ENCODE assay signal across 9 mouse cellular contexts in genomic region chr11:69879711-69880110, GRCm38 (mm10). TPM values are rescaled to one million over a fixed set of nuclear protein-coding genes. Genes with fewer than 3 reads are reported as not detected.
DNase-seq lines count a peak whose midpoint lies in the region; ATAC-seq lines count a peak whose summit lies in the region.
"Had no signal": no experiment of that assay in that cellular context is flagged by ENCODE, and none has a peak within 500 bp of the region (broad histone marks: within the 10 kb centered on the region; RNA-seq: fewer than 3 reads in every experiment).

No protein-coding gene starts in this region.

- H3K36me3 ChIP-seq in heart, embryonic 15.5 days, result no peaks in the 10 kb centered on the region
- no peaks in the 10 kb centered on the region for H3K36me3 ChIP-seq in hindbrain, embryonic 12.5 days
- no peaks in the 10 kb centered on the region for H3K36me3 ChIP-seq in midbrain, embryonic 11.5 days (ENCODE audit: control insufficient read depth, insufficient read depth, low read length)

- peak overlapping the region; percentile 64 for H3K4me3 ChIP-seq in heart, embryonic 15.5 days
- peak overlapping the region; percentile 77 for H3K4me3 ChIP-seq in brown adipose tissue, adult 24 weeks (ENCODE audit: insufficient read depth, low read depth, low read length)
- peak overlapping the region; percentile 44 for H3K4me3 ChIP-seq in hindbrain, embryonic 12.5 days
- H3K4me3 ChIP-seq in midbrain, embryonic 11.5 days (ENCODE audit: low read depth, low read length), result peak overlapping the region; percentile 43; the same call in 1 of the 2 replicates

- peak overlapping the region; percentile 80 for H3K4me2 ChIP-seq in heart, embryonic 15.5 days
- H3K4me2 ChIP-seq in hindbrain, embryonic 12.5 days (replicated peaks), result peak overlapping the region; percentile 83
- H3K4me2 ChIP-seq in midbrain, embryonic 11.5 days, result peak overlapping the region; percentile 58

- no peaks in the 10 kb centered on the region; the same call in 1 of the 2 replicates for H3K27me3 ChIP-seq in heart, embryonic 15.5 days
- H3K27me3 ChIP-seq in hindbrain, embryonic 12.5 days, result peaks cover 24% of the 10 kb centered on the region
- H3K27me3 ChIP-seq in midbrain, embryonic 11.5 days (ENCODE audit: control insufficient read depth, insufficient read depth, low read length), result peaks cover 3% of the 10 kb centered on the region; the same call in 1 of the 2 replicates

- peaks cover 52% of the 10 kb centered on the region for H3K4me1 ChIP-seq in heart, embryonic 15.5 days (replicated peaks)
- H3K4me1 ChIP-seq in brown adipose tissue, adult 24 weeks (ENCODE audit: control insufficient read depth, insufficient read depth, insufficient read length, low read length), result peaks cover 10% of the 10 kb centered on the region
- H3K4me1 ChIP-seq in hindbrain, embryonic 12.5 days, result peaks cover 27% of the 10 kb centered on the region
- H3K4me1 ChIP-seq in midbrain, embryonic 11.5 days (ENCODE audit: control insufficient read depth, insufficient read depth, low read length), result peaks cover 19% of the 10 kb centered on the region

- no peaks in the 10 kb centered on the region for H3K9me3 ChIP-seq in heart, embryonic 15.5 days (replicated peaks)
- no peaks in the 10 kb centered on the region for H3K9me3 ChIP-seq in hindbrain, embryonic 12.5 days (replicated peaks)
- no peaks in the 10 kb centered on the region for H3K9me3 ChIP-seq in midbrain, embryonic 11.5 days (ENCODE audit: control insufficient read depth, low read length)

- DNase-seq in heart, adult 9 months (ENCODE audit: low spot score in 2 of 2), result no peak
- DNase-seq in midbrain, embryonic 11.5 days (ENCODE audit: low spot score, missing footprints), result no peak
- DNase-seq in cerebellum, postnatal 25 days, result no peak
- DNase-seq in right cerebral cortex, postnatal 10 days (ENCODE audit: low spot score in 2 of 2), result no peak
- DNase-seq in yolk sac, embryonic 10.5 days (ENCODE audit: low spot score), result no peak
- DNase-seq: right cerebral cortex, postnatal 25 days had no signal

- no peak overlapping the region for H3K27ac ChIP-seq in heart, embryonic 15.5 days
- no peak overlapping the region for H3K27ac ChIP-seq in brown adipose tissue, adult 24 weeks (replicated peaks; ENCODE audit: low read depth, low read length)
- H3K27ac ChIP-seq in hindbrain, embryonic 12.5 days, result no peak overlapping the region
- no peak overlapping the region for H3K27ac ChIP-seq in midbrain, embryonic 11.5 days (ENCODE audit: low read depth, low read length)

- ATAC-seq in heart, embryonic 15.5 days (replicated peaks; ENCODE audit: insufficient number of reproducible peaks, insufficient read depth, low FRiP score, low read depth), result no peak
- ATAC-seq in hindbrain, embryonic 12.5 days (ENCODE audit: low FRiP score), result no peak
- no peak for ATAC-seq in midbrain, embryonic 11.5 days (ENCODE audit: low FRiP score)

- 49% methylated on average over 15 of the region's 15 CpGs for WGBS in heart, embryonic 15.5 days
- 51% methylated on average over 15 of the region's 15 CpGs for WGBS in hindbrain, embryonic 12.5 days
- 64% methylated on average over 15 of the region's 15 CpGs for WGBS in midbrain, embryonic 11.5 days

- peak overlapping the region; percentile 74 for H3K9ac ChIP-seq in heart, embryonic 15.5 days
- no peak overlapping the region for H3K9ac ChIP-seq in hindbrain, embryonic 12.5 days
- no peak overlapping the region for H3K9ac ChIP-seq in midbrain, embryonic 11.5 days (ENCODE audit: low read length)

RNA-seq across cellular contexts. Expression of gene Kctd11, which starts 1.5 kb away (rescaled TPM):
- 3.3 and 5.7 TPM in 2 replicates for polyA plus RNA-seq in heart, embryonic 15.5 days (2015; fragmentation: Nextera tagmentation; extraction: Ambion mirVana)
- 2.5 and 3.3 TPM in 2 replicates for polyA plus RNA-seq in brown adipose tissue, adult 24 weeks (2012; ENCODE audit: insufficient read depth, insufficient read length, missing spikeins)
- 2.9 and 3.2 TPM in 2 replicates for polyA plus RNA-seq in hindbrain, embryonic 12.5 days (2016; fragmentation: Nextera tagmentation; extraction: Ambion mirVana)
- 3.1 and 3.9 TPM in 2 replicates for polyA plus RNA-seq in midbrain, embryonic 11.5 days (2014; fragmentation: Nextera tagmentation; extraction: Ambion mirVana)

RNA-seq across cellular contexts. Expression of gene Tmem95, which starts 1.9 kb away (rescaled TPM):
- not detected in 2 replicates for polyA plus RNA-seq in heart, embryonic 15.5 days (2015; fragmentation: Nextera tagmentation; extraction: Ambion mirVana)
- not detected in 2 replicates for polyA plus RNA-seq in brown adipose tissue, adult 24 weeks (2012; ENCODE audit: insufficient read depth, insufficient read length, missing spikeins)
- not detected in 2 replicates for polyA plus RNA-seq in hindbrain, embryonic 12.5 days (2016; fragmentation: Nextera tagmentation; extraction: Ambion mirVana)
- polyA plus RNA-seq in midbrain, embryonic 11.5 days (2014; fragmentation: Nextera tagmentation; extraction: Ambion mirVana), result not detected in 2 replicates

RNA-seq across cellular contexts. Expression of gene Acap1, which starts 15.6 kb away (rescaled TPM):
- polyA plus RNA-seq in heart, embryonic 15.5 days (2015; fragmentation: Nextera tagmentation; extraction: Ambion mirVana), result 4.5 and 14.8 TPM in 2 replicates
- polyA plus RNA-seq in brown adipose tissue, adult 24 weeks (2012; ENCODE audit: insufficient read depth, insufficient read length, missing spikeins), result not detected in 2 replicates
- 0.86 and 0.92 TPM in 2 replicates for polyA plus RNA-seq in hindbrain, embryonic 12.5 days (2016; fragmentation: Nextera tagmentation; extraction: Ambion mirVana)
- 0.36 and 0.59 TPM in 2 replicates for polyA plus RNA-seq in midbrain, embryonic 11.5 days (2014; fragmentation: Nextera tagmentation; extraction: Ambion mirVana)

RNA-seq across cellular contexts. Expression of gene 2810408A11Rik, which starts 21.1 kb away (rescaled TPM):
- polyA plus RNA-seq in heart, embryonic 15.5 days (2015; fragmentation: Nextera tagmentation; extraction: Ambion mirVana), result 3.7 and 5.8 TPM in 2 replicates
- polyA plus RNA-seq in brown adipose tissue, adult 24 weeks (2012; ENCODE audit: insufficient read depth, insufficient read length, missing spikeins), result 3.2 TPM in 1 of 2 replicates, not detected in the other
- polyA plus RNA-seq in hindbrain, embryonic 12.5 days (2016; fragmentation: Nextera tagmentation; extraction: Ambion mirVana), result 17.8 TPM in 2 replicates
- 15.3 and 17.8 TPM in 2 replicates for polyA plus RNA-seq in midbrain, embryonic 11.5 days (2014; fragmentation: Nextera tagmentation; extraction: Ambion mirVana)

RNA-seq across cellular contexts. Expression of gene Neurl4, which starts 21.2 kb away (rescaled TPM):
- 5.2 and 7.0 TPM in 2 replicates for polyA plus RNA-seq in heart, embryonic 15.5 days (2015; fragmentation: Nextera tagmentation; extraction: Ambion mirVana)
- polyA plus RNA-seq in brown adipose tissue, adult 24 weeks (2012; ENCODE audit: insufficient read depth, insufficient read length, missing spikeins), result 16.9 and 18.4 TPM in 2 replicates
- 15.0 and 15.2 TPM in 2 replicates for polyA plus RNA-seq in hindbrain, embryonic 12.5 days (2016; fragmentation: Nextera tagmentation; extraction: Ambion mirVana)
- polyA plus RNA-seq in midbrain, embryonic 11.5 days (2014; fragmentation: Nextera tagmentation; extraction: Ambion mirVana), result 15.6 and 16.3 TPM in 2 replicates
